Mouse (Mus musculus): ENCODE results near the gene Stpg4.

The Stpg4 gene

GRCm38 (mm10) chr17:87427511-87427910 is at the start of gene Stpg4:
Gene Stpg4 (minus strand): TSS chr17:87427741.
- peak in 1 of 2 experiments; percentile 32 for DNase-seq

GRCm38 (mm10) chr17:87475356-87475755 is 47.8 kb upstream of the Stpg4 start:
- no peak for DNase-seq

- peak; percentile 20 to 39 for DNase-seq
These were observed 46.9 kb upstream of the Stpg4 start for GRCm38 (mm10) chr17:87474501-87474795.

- DNase-seq = peak; percentile 50 to 67
These were observed 46.4 kb upstream of the Stpg4 start for GRCm38 (mm10) chr17:87473736-87474500.

GRCm38 (mm10) chr17:87473441-87473735 is 45.8 kb upstream of the Stpg4 start:
- no peak for DNase-seq

GRCm38 (mm10) chr17:87472879-87473278 is 45.3 kb upstream of the Stpg4 start:
- DNase-seq = no peak

- no peak for DNase-seq
These were observed 44.1 kb upstream of the Stpg4 start for GRCm38 (mm10) chr17:87471661-87472060.

GRCm38 (mm10) chr17:87470797-87471196 is 43.3 kb upstream of the Stpg4 start:
- no peak for DNase-seq

- no peak for DNase-seq
These were observed 42.7 kb upstream of the Stpg4 start for GRCm38 (mm10) chr17:87470282-87470681.

GRCm38 (mm10) chr17:87469428-87469827 is 41.9 kb upstream of the Stpg4 start:
- DNase-seq = no peak

- DNase-seq = no peak
These were observed 41.1 kb upstream of the Stpg4 start for GRCm38 (mm10) chr17:87468616-87469015.

- DNase-seq = peak in 1 of 2 experiments; percentile 12
These were observed 34.0 kb upstream of the Stpg4 start for GRCm38 (mm10) chr17:87461499-87461896.

- peak; percentile 26 to 40 for DNase-seq
These were observed 33.3 kb upstream of the Stpg4 start for GRCm38 (mm10) chr17:87460669-87461498.

- peak; percentile 34 to 45 for DNase-seq
These were observed 32.5 kb upstream of the Stpg4 start for GRCm38 (mm10) chr17:87459750-87460668.

- peak; percentile 57 to 68 for DNase-seq
These were observed 31.6 kb upstream of the Stpg4 start for GRCm38 (mm10) chr17:87458911-87459749.

- DNase-seq = peak; percentile 43 to 47
These were observed 30.4 kb upstream of the Stpg4 start for GRCm38 (mm10) chr17:87457961-87458360.

GRCm38 (mm10) chr17:87454121-87454520 is 26.6 kb upstream of the Stpg4 start:
- DNase-seq = no peak

GRCm38 (mm10) chr17:87453336-87453735 is 25.8 kb upstream of the Stpg4 start:
- no peak for DNase-seq

- DNase-seq = no peak
These were observed 21.3 kb upstream of the Stpg4 start for GRCm38 (mm10) chr17:87448881-87449280.

GRCm38 (mm10) chr17:87448339-87448738 is 20.8 kb upstream of the Stpg4 start:
- DNase-seq = no peak

- no peak for DNase-seq
These were observed 20.2 kb upstream of the Stpg4 start for GRCm38 (mm10) chr17:87447612-87448200.

Measured in kidney, postnatal 4 days (tissue).